Mouse (Mus musculus) testis, adult 2 months (tissue): ENCODE measurements around the gene Stpg3. TPM values are rescaled to one million over a fixed set of nuclear protein-coding genes. Genes with fewer than 3 reads are reported as not detected.
A peak's percentile ranks its signal among the peaks of the same experiment; 100 is the strongest.
"Not testable (repeated sequence)": the region's sequence is repeated elsewhere in the genome, so short reads cannot be mapped to it uniquely, and the experiment has no call there.

ENCODE experiments used
- H3K27ac ChIP-seq: fragments of 200-500 bp; 2 replicates; pipeline ENCODE4 v1.5.1; 2012; ENCODE audit warnings: low read depth, low read length; ENCODE audit not compliant: control insufficient read depth, insufficient read depth
- H3K27me3 ChIP-seq: fragments of 200-500 bp; 2 replicates; pipeline ENCODE4 v1.6.1; 2012; ENCODE audit warnings: mild to moderate bottlenecking, low read length, moderate library complexity; ENCODE audit not compliant: control insufficient read depth, insufficient read depth
- H3K36me3 ChIP-seq: fragments of 200-500 bp; 2 replicates; pipeline ENCODE4 v1.6.1; 2012; ENCODE audit warnings: mild to moderate bottlenecking, low read length; ENCODE audit not compliant: control insufficient read depth, insufficient read depth
- H3K4me1 ChIP-seq: fragments of 200-500 bp; 2 replicates; pipeline ENCODE4 v1.6.1; 2012; ENCODE audit warnings: low read length; ENCODE audit not compliant: control insufficient read depth, insufficient read depth
- H3K4me3 ChIP-seq: fragments of 200-500 bp; 2 replicates; pipeline ENCODE4 v1.5.1; 2012; ENCODE audit warnings: low read depth, mild to moderate bottlenecking, low read length, moderate library complexity, mixed read lengths; ENCODE audit not compliant: control insufficient read depth
- CTCF ChIP-seq: fragments of 200-500 bp; IDR thresholded peaks from 2 replicates; pipeline ENCODE4 v1.5.1; 2012; ENCODE audit warnings: low read depth, mild to moderate bottlenecking, inconsistent platforms, low read length, moderate library complexity; ENCODE audit not compliant: control insufficient read depth, insufficient read depth, insufficient replicate concordance
- POLR2A ChIP-seq: fragments of 200-500 bp; IDR thresholded peaks from 2 replicates; pipeline ENCODE4 v1.6.1; 2012; ENCODE audit warnings: low read depth, mild to moderate bottlenecking, inconsistent platforms, low read length, moderate library complexity; ENCODE audit not compliant: control insufficient read depth
- polyA plus RNA-seq: library from polyadenylated mRNA; depleted of rRNA; stranded (reverse); fragments of >200 nt; gene quantifications from 2 replicates; pipeline ENCODE4 v1.2.3, GENCODE M21; 2012; rRNA removed

Stpg3 gene
- 244 and 247 TPM in 2 replicates for polyA plus RNA-seq

GRCm38 (mm10) chr2:25214444-25214843 is at the start of gene Stpg3:
Gene Stpg3, minus strand, starts transcription at chr2:25214637.
- no peaks in the 10 kb centered on the region for H3K36me3 ChIP-seq
- H3K4me3 ChIP-seq, result peak within 1 kb of the TSS; percentile 98
- no peaks in the 10 kb centered on the region for H3K27me3 ChIP-seq
- peak within 1 kb of the TSS; percentile 15 for H3K27ac ChIP-seq
- peak; percentile 70; the same call in 1 of the 2 replicates for TF ChIP-seq POLR2A
- TF ChIP-seq CTCF, result no peak
- H3K4me1 ChIP-seq, result peaks cover 2% of the 10 kb centered on the region

- H3K4me3 ChIP-seq, result peak overlapping the region; percentile 91
- H3K4me1 ChIP-seq, result peaks cover 24% of the 10 kb centered on the region
- no peak for TF ChIP-seq CTCF
- TF ChIP-seq POLR2A, result no peak
- peak overlapping the region; percentile 51 for H3K27ac ChIP-seq
- no peaks in the 10 kb centered on the region; the same call in 1 of the 2 replicates for H3K36me3 ChIP-seq
- no peaks in the 10 kb centered on the region for H3K27me3 ChIP-seq
Measured at GRCm38 (mm10) chr2:25263623-25264285, 49.3 kb upstream of the Stpg3 start.

- H3K4me3 ChIP-seq, result peak overlapping the region; percentile 91
- peaks cover 24% of the 10 kb centered on the region for H3K4me1 ChIP-seq
- H3K27ac ChIP-seq, result peak overlapping the region; percentile 51
- H3K36me3 ChIP-seq, result no peaks in the 10 kb centered on the region; the same call in 1 of the 2 replicates
- H3K27me3 ChIP-seq, result no peaks in the 10 kb centered on the region
- no peak for TF ChIP-seq CTCF
- no peak; the same call in 1 of the 2 replicates for TF ChIP-seq POLR2A
Measured at GRCm38 (mm10) chr2:25262795-25263622, 48.6 kb upstream of the Stpg3 start.

GRCm38 (mm10) chr2:25262291-25262767 is 47.9 kb upstream of the Stpg3 start, which contains the start of gene Tprn:
Gene Tprn, plus strand, starts transcription at chr2:25262618.
- Histone ChIP-seq H3K36me3 (no peaks in the 10 kb centered on the region; the same call in 1 of the 2 replicates), H3K4me3 (peak within 1 kb of the TSS; percentile 91), H3K27me3 (no peaks in the 10 kb centered on the region), H3K4me1 (peaks cover 24% of the 10 kb centered on the region), H3K27ac (peak within 1 kb of the TSS; percentile 83)
- TF ChIP-seq POLR2A (peak; percentile 72; the same call in 1 of the 2 replicates), CTCF (no peak)

GRCm38 (mm10) chr2:25261870-25262269 is 47.4 kb upstream of the Stpg3 start:
- H3K4me1 ChIP-seq, result peaks cover 24% of the 10 kb centered on the region
- H3K36me3 ChIP-seq, result no peaks in the 10 kb centered on the region; the same call in 1 of the 2 replicates
- peak overlapping the region; percentile 83 for H3K27ac ChIP-seq
- peak overlapping the region; percentile 91 for H3K4me3 ChIP-seq
- TF ChIP-seq POLR2A (no peak), CTCF (no peak)
- no peaks in the 10 kb centered on the region for H3K27me3 ChIP-seq

GRCm38 (mm10) chr2:25258887-25259286 is 44.5 kb upstream of the Stpg3 start:
- H3K4me3 ChIP-seq, result no peak overlapping the region
- H3K27me3 ChIP-seq, result no peaks in the 10 kb centered on the region
- TF ChIP-seq CTCF, result no peak
- TF ChIP-seq POLR2A, result no peak
- H3K27ac ChIP-seq, result no peak overlapping the region
- peaks cover 20% of the 10 kb centered on the region for H3K4me1 ChIP-seq
- H3K36me3 ChIP-seq, result no peaks in the 10 kb centered on the region; the same call in 1 of the 2 replicates

GRCm38 (mm10) chr2:25257250-25257649 is 42.8 kb upstream of the Stpg3 start:
- H3K4me1 ChIP-seq, result peaks cover 10% of the 10 kb centered on the region
- not testable (repeated sequence) for H3K27me3 ChIP-seq, H3K4me3 ChIP-seq, H3K36me3 ChIP-seq, H3K27ac ChIP-seq

GRCm38 (mm10) chr2:25256443-25257109 is 42.1 kb upstream of the Stpg3 start:
- H3K4me1 ChIP-seq, H3K36me3 ChIP-seq, H3K27me3 ChIP-seq, H3K27ac ChIP-seq, H3K4me3 ChIP-seq: not testable (repeated sequence)
